Mouse (Mus musculus): ENCODE results near the gene Cep83. TPM values are rescaled to one million over a fixed set of nuclear protein-coding genes. Genes with fewer than 3 reads are reported as not detected.

Cep83 gene
- polyA plus RNA-seq, 1 experiment from 2014 or later: 17.9 TPM

DNA sequence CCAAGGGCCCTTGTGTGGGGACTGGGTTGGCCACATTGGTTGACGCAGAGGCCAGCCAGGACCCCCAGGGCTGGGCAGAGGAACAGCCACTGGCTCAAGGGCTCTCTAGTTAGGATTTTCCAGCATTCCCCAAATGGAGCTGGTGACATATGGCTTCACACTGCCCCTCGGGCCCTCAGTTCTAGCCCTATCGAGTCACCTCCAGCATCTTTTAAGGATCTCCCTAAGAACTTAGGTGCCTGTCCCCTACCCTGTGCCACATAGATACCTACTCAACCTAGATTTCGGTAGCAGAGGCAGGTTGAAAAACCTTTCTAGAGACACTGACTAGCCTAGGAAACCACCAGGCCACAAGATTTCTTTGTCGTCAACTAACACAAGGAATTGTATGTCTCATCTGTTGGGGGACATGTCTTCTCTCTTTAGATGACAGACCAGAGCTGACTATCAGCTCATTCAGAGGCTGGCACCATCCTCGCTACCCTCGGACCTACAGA lies 140.3 kb downstream of the Cep83 start:
- H3K9me3 ChIP-seq (ENCODE audit: control insufficient read depth, low read length): no peaks in the 10 kb centered on the region
- H3K4me1 ChIP-seq (replicated peaks; ENCODE audit: control insufficient read depth, insufficient read depth, low read length): peaks cover 26% of the 10 kb centered on the region
- no peaks in the 10 kb centered on the region for H3K27me3 ChIP-seq (replicated peaks; ENCODE audit: control insufficient read depth, insufficient read depth, low read length)
- no peak overlapping the region for H3K4me2 ChIP-seq (ENCODE audit: low read length)
- peak overlapping the region; percentile 79; the same call in 1 of the 2 replicates for H3K27ac ChIP-seq (ENCODE audit: low read length)
- H3K9ac ChIP-seq (replicated peaks; ENCODE audit: low read depth, low read length): no peak overlapping the region
- peaks cover 6% of the 10 kb centered on the region; the same call in 1 of the 2 replicates for H3K36me3 ChIP-seq (ENCODE audit: control insufficient read depth, insufficient read depth)
- WGBS: 86% methylated on average over 7 of the region's 7 CpGs
- no peak for ATAC-seq
- H3K4me3 ChIP-seq (replicated peaks; ENCODE audit: low read length): no peak overlapping the region

- peak overlapping the region; percentile 34 for H3K4me2 ChIP-seq (ENCODE audit: low read length)
- peak; percentile 92 for ATAC-seq
- peak overlapping the region; percentile 79 for H3K27ac ChIP-seq (ENCODE audit: low read length)
- H3K9me3 ChIP-seq (ENCODE audit: control insufficient read depth, low read length): no peaks in the 10 kb centered on the region
- no peak overlapping the region for H3K9ac ChIP-seq (replicated peaks; ENCODE audit: low read depth, low read length)
- WGBS: 17% methylated on average over 6 of the region's 6 CpGs
- H3K4me1 ChIP-seq (replicated peaks; ENCODE audit: control insufficient read depth, insufficient read depth, low read length): peaks cover 24% of the 10 kb centered on the region
- peaks cover 6% of the 10 kb centered on the region; the same call in 1 of the 2 replicates for H3K36me3 ChIP-seq (ENCODE audit: control insufficient read depth, insufficient read depth)
- H3K4me3 ChIP-seq (replicated peaks; ENCODE audit: low read length): no peak overlapping the region
- no peaks in the 10 kb centered on the region for H3K27me3 ChIP-seq (replicated peaks; ENCODE audit: control insufficient read depth, insufficient read depth, low read length)
These were observed 141.0 kb downstream of the Cep83 start for GRCm38 (mm10) chr10:94829407-94829806.

- no peak for ATAC-seq
- Histone ChIP-seq H3K36me3 (ENCODE audit: control insufficient read depth, insufficient read depth) (0 out of 2 replicates have a peak, but pooled peaks cover 3% of the 10 kb centered on the region), H3K4me2 (ENCODE audit: low read length) (no peak overlapping the region), H3K27me3 (replicated peaks; ENCODE audit: control insufficient read depth, insufficient read depth, low read length) (no peaks in the 10 kb centered on the region), H3K27ac (ENCODE audit: low read length) (no peak overlapping the region), H3K4me1 (replicated peaks; ENCODE audit: control insufficient read depth, insufficient read depth, low read length) (no peaks in the 10 kb centered on the region), H3K9ac (replicated peaks; ENCODE audit: low read depth, low read length) (no peak overlapping the region), H3K9me3 (ENCODE audit: control insufficient read depth, low read length) (no peaks in the 10 kb centered on the region), H3K4me3 (replicated peaks; ENCODE audit: low read length) (no peak overlapping the region)
- 73% methylated on average over 9 of the region's 9 CpGs for WGBS
These were observed 147.4 kb downstream of the Cep83 start for GRCm38 (mm10) chr10:94835874-94836273.
